Mouse (Mus musculus) stomach, embryonic 14.5 days (tissue): ENCODE results near the gene Dppa3. TPM values are rescaled to one million over a fixed set of nuclear protein-coding genes. Genes with fewer than 3 reads are reported as not detected.

ENCODE experiments used
- polyA plus RNA-seq: library from polyadenylated mRNA; unstranded; fragments of >200 nt; fragmentation: Nextera tagmentation; extraction: Ambion mirVana; gene quantifications from 2 replicates; pipeline ENCODE4 v1.2.1, GENCODE M21; 2014

Dppa3 gene
- polyA plus RNA-seq, 1 experiment from 2014 or later: not detected

Other genes starting within 250 kb of the Dppa3 start
- gene Rimklb, start 127.6 kb upstream of the Dppa3 start, polyA plus RNA-seq: 22.9 and 24.1 TPM in 2 replicates
- gene Mfap5, start 120.6 kb upstream of the Dppa3 start, polyA plus RNA-seq: 20.5 and 21.1 TPM in 2 replicates
- gene Aicda, start 72.6 kb upstream of the Dppa3 start, polyA plus RNA-seq: not detected in 2 replicates
- gene Apobec1, start 24.0 kb upstream of the Dppa3 start, polyA plus RNA-seq: 3.9 and 4.6 TPM in 2 replicates
- gene Gdf3, start 16.3 kb upstream of the Dppa3 start, polyA plus RNA-seq: not detected in 2 replicates
- gene Nanog, start 81.1 kb downstream of the Dppa3 start, polyA plus RNA-seq: 0.13 and 0.32 TPM in 2 replicates
- gene Slc2a3, start 175.2 kb downstream of the Dppa3 start, polyA plus RNA-seq: 12.8 and 14.2 TPM in 2 replicates
- 6.7 and 7.9 TPM in 2 replicates for gene Foxj2, start 193.5 kb downstream of the Dppa3 start, polyA plus RNA-seq
- gene C3ar1, start 229.8 kb downstream of the Dppa3 start, polyA plus RNA-seq: 2.9 and 3.1 TPM in 2 replicates
- gene Necap1, start 248.1 kb downstream of the Dppa3 start, polyA plus RNA-seq: 53.9 and 54.3 TPM in 2 replicates